24 mouse cellular contexts compared by ENCODE assay signal in genomic region chr13:74850823-74851222, GRCm38 (mm10).
"Had no signal": no experiment of that assay in that cellular context is flagged by ENCODE, and none has a peak within 500 bp of the region (broad histone marks: within the 10 kb centered on the region; RNA-seq: fewer than 3 reads in every experiment).

No protein-coding gene starts in this region.

- H3K4me2 ChIP-seq: heart, embryonic 11.5 days; heart, embryonic 13.5 days; heart, embryonic 15.5 days; hindbrain, embryonic 13.5 days; kidney, embryonic 15.5 days; limb, embryonic 12.5 days; liver, embryonic 13.5 days; liver, embryonic 15.5 days had no signal

- H3K4me1 ChIP-seq: heart, embryonic 13.5 days; heart, embryonic 15.5 days; hindbrain, embryonic 13.5 days; kidney, embryonic 15.5 days; limb, embryonic 10.5 days; limb, embryonic 12.5 days; liver, embryonic 13.5 days; liver, embryonic 15.5 days had no signal

- H3K27me3 ChIP-seq: heart, embryonic 13.5 days; heart, embryonic 15.5 days; hindbrain, embryonic 13.5 days; kidney, embryonic 15.5 days; limb, embryonic 12.5 days; liver, embryonic 13.5 days; liver, embryonic 15.5 days had no signal

- H3K27ac ChIP-seq: gastrocnemius, adult 2 months; heart, embryonic 13.5 days; heart, embryonic 15.5 days; hindbrain, embryonic 13.5 days; kidney, embryonic 15.5 days; kidney, postnatal 0 days; layer of hippocampus, adult 2 months; left cerebral cortex, adult 2 months; limb, embryonic 10.5 days; limb, embryonic 12.5 days; liver, embryonic 13.5 days; liver, embryonic 15.5 days had no signal

- H3K4me3 ChIP-seq: gastrocnemius, adult 2 months; heart, embryonic 13.5 days; heart, embryonic 15.5 days; hindbrain, embryonic 13.5 days; kidney, embryonic 15.5 days; layer of hippocampus, adult 2 months; left cerebral cortex, adult 2 months; limb, embryonic 10.5 days; limb, embryonic 12.5 days; liver, embryonic 13.5 days; liver, embryonic 15.5 days had no signal

- H3K9ac ChIP-seq: heart, embryonic 13.5 days; heart, embryonic 15.5 days; hindbrain, embryonic 13.5 days; kidney, embryonic 15.5 days; limb, embryonic 12.5 days; liver, embryonic 13.5 days; liver, embryonic 15.5 days had no signal

- H3K36me3 ChIP-seq: heart, embryonic 13.5 days; heart, embryonic 15.5 days; hindbrain, embryonic 13.5 days; kidney, embryonic 15.5 days; limb, embryonic 10.5 days; limb, embryonic 12.5 days; liver, embryonic 13.5 days; liver, embryonic 15.5 days had no signal

- DNase-seq: gastrocnemius, adult 2 months; gastrocnemius, postnatal 10 days; gastrocnemius, postnatal 25 days; heart, adult 18-20 months; heart, postnatal 14 days; heart, postnatal 36 days; kidney, adult 18-20 months; kidney, adult 9 months; kidney, postnatal 14 days; liver; liver, embryonic 13.5 days had no signal

- H3K9me3 ChIP-seq: heart, embryonic 13.5 days; heart, embryonic 15.5 days; hindbrain, embryonic 13.5 days; kidney, embryonic 15.5 days; limb, embryonic 10.5 days; limb, embryonic 12.5 days; liver, embryonic 13.5 days; liver, embryonic 15.5 days had no signal

- ATAC-seq: hindbrain, embryonic 16.5 days; inflammation-experienced regulatory T-cells, adult 6 months had no signal
